Mouse (Mus musculus): ENCODE results near the gene Pde6g. TPM values are rescaled to one million over a fixed set of nuclear protein-coding genes. Genes with fewer than 3 reads are reported as not detected.
"Not testable (repeated sequence)": the region's sequence is repeated elsewhere in the genome, so short reads cannot be mapped to it uniquely, and the experiment has no call there.

Gene Pde6g
- total RNA-seq, 2 experiments from 2014 or later, result 0.32 TPM; not detected in 1

DNA sequence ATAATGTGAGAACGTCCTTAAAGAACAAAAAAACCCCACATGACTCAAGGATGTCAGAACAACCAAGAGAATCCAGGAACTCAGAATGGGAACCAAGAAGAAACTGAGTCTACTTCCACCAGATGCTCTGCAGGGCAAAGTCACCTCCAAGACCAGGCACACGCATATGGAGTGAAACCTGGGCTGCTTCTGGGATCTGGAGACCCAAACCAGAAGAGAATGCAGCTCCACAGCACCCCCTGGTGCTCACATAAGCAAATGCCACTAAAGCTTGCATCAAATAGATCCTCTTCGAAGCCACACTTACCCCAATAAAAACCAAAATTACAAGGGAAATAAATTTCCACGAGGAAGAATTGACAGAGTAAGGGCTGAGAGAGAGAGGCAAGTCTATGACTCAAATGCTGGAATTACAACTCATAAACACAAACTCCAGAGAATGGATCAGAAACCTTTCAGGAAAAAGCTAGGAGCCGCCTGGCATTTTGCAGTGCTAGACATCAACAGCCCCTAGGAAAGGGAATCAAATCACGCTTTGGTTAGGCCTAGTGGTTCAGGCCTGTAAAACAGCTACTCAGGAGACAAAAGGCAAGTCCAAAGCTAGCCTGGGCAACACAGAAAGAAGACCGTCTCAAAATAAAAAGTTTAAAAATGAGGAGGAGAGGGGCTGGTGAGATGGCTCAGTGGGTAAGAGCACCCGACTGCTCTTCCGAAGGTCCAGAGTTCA is 29.6 kb downstream of the Pde6g start:
- DNase-seq, result peak; percentile 72 to 76
- intact Hi-C loops (cut with DNase I), result loop anchor here (2.0 to 5.0 kb wide), 3 partner anchors 41 to 111 kb away; no protein-coding TSS in a partner anchor

DNA sequence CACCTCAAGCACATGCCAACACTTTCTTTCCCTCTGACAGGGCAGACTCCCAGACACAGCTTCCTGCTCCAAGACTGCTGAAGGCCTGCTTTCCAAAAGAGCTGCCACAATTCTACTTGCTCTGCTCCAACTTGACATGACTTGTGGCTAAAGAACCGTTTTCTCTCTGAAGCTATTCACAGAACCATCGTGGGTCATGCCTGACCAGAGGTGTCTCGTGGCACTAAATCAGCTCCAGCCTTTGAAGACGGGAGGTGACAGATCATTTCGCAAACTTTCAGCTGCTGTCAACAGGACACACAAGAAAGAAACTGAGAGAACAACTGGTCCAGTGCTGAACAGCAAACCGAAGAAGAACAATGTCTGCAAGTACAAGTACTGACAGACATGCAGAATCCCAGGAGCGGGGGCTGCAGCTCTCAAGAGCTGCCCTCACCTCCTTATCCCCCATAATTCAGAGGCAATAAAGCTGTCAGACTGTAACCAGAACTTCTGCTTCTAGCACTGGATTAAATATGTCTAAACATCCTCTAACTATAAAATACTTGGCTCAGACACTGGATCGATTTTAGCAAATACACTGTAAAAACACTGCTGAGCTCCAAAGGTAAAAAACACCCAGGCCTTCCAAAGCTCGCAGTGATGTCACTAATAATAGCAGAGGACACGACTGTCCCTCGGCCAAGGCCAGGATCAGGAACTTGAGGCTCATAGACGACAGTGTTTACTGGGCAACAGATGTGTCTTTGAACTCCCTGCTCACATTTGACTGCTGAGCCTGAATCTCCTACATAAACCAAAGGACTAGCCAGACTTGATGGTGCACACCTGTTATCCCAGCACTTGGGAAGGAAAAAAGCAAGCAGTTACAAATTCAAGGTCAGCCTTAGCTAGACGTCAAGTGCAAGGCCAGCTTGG is 30.4 kb downstream of the Pde6g start:
- no peak for DNase-seq
- intact Hi-C loops (cut with DNase I), result loop anchor here (2.0 to 5.0 kb wide), 3 partner anchors 40 to 111 kb away; no protein-coding TSS in a partner anchor

DNA sequence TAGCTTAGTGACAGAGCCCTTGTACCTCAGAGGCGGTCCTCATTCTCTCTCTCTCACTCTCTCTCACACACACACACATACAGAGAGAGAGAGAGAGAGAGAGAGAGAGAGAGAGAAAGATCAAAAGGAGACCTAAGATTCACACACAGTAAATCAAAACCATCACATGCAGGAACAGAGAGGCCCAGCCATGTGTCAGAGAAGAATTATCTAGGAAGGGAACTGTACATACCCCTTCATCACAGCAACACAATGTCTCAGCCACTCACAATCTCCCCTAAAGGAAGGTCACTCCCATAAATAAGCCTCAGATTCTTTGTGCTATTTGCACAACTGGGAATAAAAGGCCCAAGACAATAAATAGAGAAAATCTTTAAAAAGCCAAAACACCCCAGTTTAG is 34.7 kb downstream of the Pde6g start:
- no peak for DNase-seq
- intact Hi-C loops (cut with DNase I), result no loop called here

DNA sequence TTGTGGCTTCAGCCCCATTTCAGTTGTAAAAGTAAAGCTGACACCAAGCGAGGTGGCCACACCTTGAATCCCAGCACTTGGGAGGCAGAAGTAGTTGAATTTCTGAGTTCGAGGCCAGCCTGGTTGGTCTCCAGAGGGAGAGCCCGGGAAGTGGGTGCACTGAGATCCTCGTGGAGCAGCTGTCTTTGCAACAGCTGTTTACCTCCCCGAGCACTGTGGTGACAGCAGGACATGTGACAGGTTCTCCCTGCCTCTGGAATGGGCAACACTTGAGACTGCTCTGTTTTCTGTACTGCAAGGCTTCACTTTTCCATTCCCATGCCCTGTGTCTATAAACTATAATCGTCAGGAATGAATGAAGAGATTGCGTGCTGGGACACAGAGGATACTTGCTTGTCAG is 35.4 kb downstream of the Pde6g start:
- DNase-seq, result no peak
- intact Hi-C loops (cut with DNase I), result no loop called here

DNA sequence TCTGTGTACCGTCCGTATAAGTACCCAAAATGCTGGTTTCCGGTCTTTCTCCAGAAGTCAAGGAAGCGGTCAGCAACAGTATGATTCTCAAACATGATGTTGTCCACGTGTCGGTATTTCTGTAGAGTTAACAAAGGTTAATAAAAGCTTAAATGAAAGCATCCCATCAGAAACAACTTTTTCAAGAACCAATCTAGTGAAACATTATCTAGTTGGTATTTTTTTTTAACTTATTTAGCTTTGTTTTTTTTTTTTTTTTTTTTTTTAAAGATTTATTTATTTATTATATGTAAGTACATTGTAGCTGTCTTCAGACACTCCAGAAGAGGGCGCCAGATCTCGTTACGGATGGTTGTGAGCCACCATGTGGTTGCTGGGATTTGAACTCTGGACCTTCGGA is 39.7 kb downstream of the Pde6g start:
- intact Hi-C loops (cut with DNase I), result not testable (repeated sequence)

DNA sequence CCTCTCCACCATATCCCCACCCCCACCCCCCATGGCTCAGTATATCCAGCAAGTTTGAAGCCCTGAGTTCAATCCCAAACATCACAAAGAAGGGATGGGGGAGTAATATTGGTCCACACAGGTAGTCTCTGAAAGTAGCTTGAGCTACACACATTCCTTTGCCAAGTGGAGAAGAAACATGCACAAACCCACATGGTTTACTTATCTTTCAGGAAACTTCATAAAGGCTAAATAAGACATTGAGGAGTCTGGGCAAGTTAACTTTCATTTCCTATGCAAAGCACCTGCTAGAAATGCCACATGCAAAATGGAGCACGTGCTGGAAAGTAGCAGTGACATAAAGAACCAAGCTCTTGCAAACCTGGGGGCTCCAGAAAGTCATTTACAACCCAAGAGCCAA is 46.9 kb downstream of the Pde6g start:
- DNase-seq, result no peak
- intact Hi-C loops (cut with DNase I), result no loop called here

More for the DNA sequence above, 39.7 kb downstream of the Pde6g start:
- not testable (repeated sequence) for DNase-seq

DNA sequence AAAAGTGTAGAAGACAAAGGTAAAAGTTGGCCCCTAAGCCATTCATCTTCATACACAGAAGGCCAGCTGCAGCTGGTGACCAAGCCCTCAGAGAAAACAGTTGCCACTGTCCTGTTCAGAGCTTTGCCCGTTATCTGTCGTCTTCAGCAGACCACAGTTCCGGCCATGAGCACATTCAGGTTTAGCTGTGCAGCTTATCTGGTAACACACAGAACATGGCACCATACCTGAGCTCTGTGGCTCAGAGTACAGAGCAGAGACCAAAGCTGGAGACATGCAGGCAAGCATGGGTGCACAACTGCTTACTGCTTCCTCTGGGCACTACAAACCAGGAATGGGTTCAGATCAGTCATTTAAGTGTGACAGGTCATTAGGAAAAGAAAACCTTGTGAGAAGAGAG is 47.4 kb downstream of the Pde6g start:
- intact Hi-C loops (cut with DNase I), result no loop called here

DNA sequence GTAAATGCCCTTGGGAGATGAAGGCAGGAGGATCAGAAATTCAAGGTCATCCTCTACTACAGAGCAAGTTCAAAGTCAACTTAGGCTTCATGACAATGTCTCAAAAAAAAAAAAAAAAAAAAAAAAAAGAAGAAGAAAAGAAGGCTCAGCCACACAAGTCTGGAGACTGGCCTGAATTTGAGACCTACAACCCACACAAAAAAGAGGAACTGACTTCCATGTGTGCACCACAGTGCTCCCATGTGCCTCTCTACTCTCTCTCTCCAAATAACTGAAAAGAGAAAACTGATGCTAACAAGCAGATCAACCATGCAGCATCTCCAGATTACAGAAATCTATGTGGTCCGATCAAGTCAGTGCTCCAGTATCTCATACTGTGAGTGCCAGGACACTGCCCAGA is 48.5 kb downstream of the Pde6g start:
- intact Hi-C loops (cut with DNase I), result no loop called here
- no peak for DNase-seq

More for the DNA sequence above, 47.4 kb downstream of the Pde6g start:
- no peak for DNase-seq

DNA sequence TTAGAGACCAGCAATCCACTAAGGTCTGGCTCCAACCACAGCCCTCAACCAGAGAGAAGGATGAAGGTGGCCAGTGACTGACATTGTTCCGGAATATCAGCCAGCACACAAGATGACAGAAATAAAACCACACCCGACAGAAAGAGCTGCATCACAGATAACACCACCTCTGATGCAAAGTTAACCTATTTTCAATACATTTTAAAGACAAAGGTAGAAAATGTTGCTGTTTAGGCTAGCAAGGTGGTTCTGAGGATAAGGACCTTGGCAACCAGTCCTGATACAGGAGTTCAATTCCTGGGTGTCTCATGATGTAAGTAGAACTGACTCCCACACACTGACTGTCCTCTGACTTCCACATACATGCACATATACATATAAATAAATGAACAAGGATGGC is 54.0 kb downstream of the Pde6g start:
- no peak for DNase-seq
- intact Hi-C loops (cut with DNase I), result no loop called here

Other genes with a start within 250 kb of the Pde6g start
- gene Bahcc1, start 220.6 kb downstream of the Pde6g start, total RNA-seq (2021), result 10 to 100 TPM in 1 of 2 experiments, 1 to 10 TPM in 1; 8.8 to 14.1 TPM
- gene Actg1, start 105.0 kb downstream of the Pde6g start, total RNA-seq (2021), result 100 to 1,000 TPM; 691 to 703 TPM
- not detected for gene Fscn2, start 92.0 kb downstream of the Pde6g start, total RNA-seq (2021)
- gene Faap100, start 74.7 kb downstream of the Pde6g start, total RNA-seq (2021), result 10 to 100 TPM; 21.3 to 24.3 TPM
- gene Nploc4, start 15.8 kb downstream of the Pde6g start, total RNA-seq (2021), result 10 to 100 TPM; 53.9 to 59.6 TPM
- gene Tspan10, start 10.9 kb downstream of the Pde6g start, total RNA-seq (2021), result 1 to 10 TPM in 1 of 2 experiments, under 1 TPM in 1; 0.24 to 2.3 TPM
- gene Oxld1, start 4.6 kb upstream of the Pde6g start, total RNA-seq (2021), result 10 to 100 TPM; 33.5 to 35.2 TPM
- gene Ccdc137, start 4.6 kb upstream of the Pde6g start, total RNA-seq (2021), result 1 to 10 TPM; 6.4 to 7.9 TPM
- 10 to 100 TPM; 13.6 to 16.5 TPM for gene Arl16, start 14.1 kb upstream of the Pde6g start, total RNA-seq (2021)
- 100 to 1,000 TPM; 227 to 233 TPM for gene Mrpl12, start 31.1 kb upstream of the Pde6g start, total RNA-seq (2021)
- 10 to 100 TPM; 24.8 to 25.0 TPM for gene Slc25a10, start 38.3 kb upstream of the Pde6g start, total RNA-seq (2021)
- gene Gcgr, start 77.2 kb upstream of the Pde6g start, total RNA-seq (2021), result 1 to 10 TPM; 2.4 to 3.1 TPM
- gene Mcrip1, start 96.2 kb upstream of the Pde6g start, total RNA-seq (2021), result 10 to 100 TPM; 70.5 to 72.7 TPM
- gene Ppp1r27, start 97.6 kb upstream of the Pde6g start, total RNA-seq (2021), result under 1 TPM in 1 of 2 experiments, not detected in 1; 0.60 TPM
- gene P4hb, start 119.8 kb upstream of the Pde6g start, total RNA-seq (2021), result 100 to 1,000 TPM; 306 to 311 TPM
- gene Arhgdia, start 128.1 kb upstream of the Pde6g start, total RNA-seq (2021), result 100 to 1,000 TPM; 236 to 257 TPM
- 10 to 100 TPM; 86.1 to 88.3 TPM for gene Alyref, start 144.9 kb upstream of the Pde6g start, total RNA-seq (2021)
- 100 to 1,000 TPM in 1 of 2 experiments, 10 to 100 TPM in 1; 95.1 to 105 TPM for gene Anapc11, start 144.9 kb upstream of the Pde6g start, total RNA-seq (2021)
- under 1 TPM; 0.55 to 0.98 TPM for gene Npb, start 155.0 kb upstream of the Pde6g start, total RNA-seq (2021)
- 10 to 100 TPM; 39.7 to 45.8 TPM for gene Pcyt2, start 164.4 kb upstream of the Pde6g start, total RNA-seq (2021)
- gene Sirt7, start 171.7 kb upstream of the Pde6g start, total RNA-seq (2021), result 10 to 100 TPM; 11.9 to 12.5 TPM
- 10 to 100 TPM; 24.2 to 27.0 TPM for gene Mafg, start 180.1 kb upstream of the Pde6g start, total RNA-seq (2021)
- 1 to 10 TPM; 4.8 to 5.5 TPM for gene Pycr1, start 190.3 kb upstream of the Pde6g start, total RNA-seq (2021)
- gene Myadml2, start 194.7 kb upstream of the Pde6g start, total RNA-seq (2021), result 10 to 100 TPM; 38.0 to 41.6 TPM
- under 1 TPM in 1 of 2 experiments, not detected in 1; 0.12 TPM for gene Notum, start 207.7 kb upstream of the Pde6g start, total RNA-seq (2021)
- gene Aspscr1, start 219.5 kb upstream of the Pde6g start, total RNA-seq (2021), result 10 to 100 TPM; 52.8 to 53.0 TPM